Comparison of ENCODE assay signal across 8 mouse cellular contexts in the genomic region with DNA sequence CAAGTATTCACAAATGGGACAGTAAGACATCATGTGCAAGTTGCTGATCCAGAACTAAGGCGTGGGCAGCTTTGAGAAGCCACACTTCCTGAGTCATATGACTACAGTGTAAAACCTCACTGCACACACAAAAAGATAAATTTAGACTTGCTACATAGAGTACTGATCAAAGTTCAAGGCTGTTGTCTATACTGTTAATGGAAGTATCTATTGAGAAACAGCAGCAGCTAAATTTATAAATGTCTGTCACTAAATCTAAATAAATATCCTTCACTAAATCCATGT. TPM values are rescaled to one million over a fixed set of nuclear protein-coding genes. Genes with fewer than 3 reads are reported as not detected.
A peak's percentile ranks its signal among the peaks of the same experiment; 100 is the strongest.
DNase-seq lines count a peak whose midpoint lies in the region; ATAC-seq and TF ChIP-seq lines count a peak whose summit lies in the region.

No protein-coding gene starts in this region.

- peaks cover 90% of the 10 kb centered on the region for H3K79me2 ChIP-seq in CH12.LX (replicated peaks; ENCODE audit: control insufficient read depth, extremely low read depth, insufficient read depth, poor library complexity, severe bottlenecking)

- in situ Hi-C loops in CH12.LX (cut with MboI; ENCODE audit: low pct_ligation_motif_present, low pct_unique_long_range_greater_than_20kb, low sequenced_read_pairs), result no loop called here

- no peaks in the 10 kb centered on the region for H3K9me3 ChIP-seq in hindbrain, embryonic 12.5 days (replicated peaks)
- H3K9me3 ChIP-seq in hindbrain, embryonic 11.5 days (ENCODE audit: control insufficient read depth, low read length), result no peaks in the 10 kb centered on the region
- no peaks in the 10 kb centered on the region for H3K9me3 ChIP-seq in CH12.LX (replicated peaks; ENCODE audit: low read length)
- no peaks in the 10 kb centered on the region for H3K9me3 ChIP-seq in heart, embryonic 12.5 days (replicated peaks)
- H3K9me3 ChIP-seq in liver, embryonic 13.5 days (replicated peaks), result no peaks in the 10 kb centered on the region

- WGBS in hindbrain, embryonic 12.5 days, result 44% methylated on average over 1 of the region's 1 CpGs
- WGBS in hindbrain, embryonic 11.5 days, result 55% methylated on average over 1 of the region's 1 CpGs
- WGBS in heart, embryonic 12.5 days, result 28% methylated on average over 1 of the region's 1 CpGs
- WGBS in liver, embryonic 13.5 days (ENCODE audit: insufficient replicate concordance), result 5% methylated on average over 1 of the region's 1 CpGs

- H3K27ac ChIP-seq in hindbrain, embryonic 12.5 days, result no peak overlapping the region
- H3K27ac ChIP-seq in hindbrain, embryonic 11.5 days (ENCODE audit: low read depth, low read length), result no peak overlapping the region
- 0 out of 2 replicates have a peak overlapping the region, but pooled peaks have one; percentile 23 for H3K27ac ChIP-seq in CH12.LX (ENCODE audit: insufficient read depth, low read depth)
- H3K27ac ChIP-seq in heart, embryonic 12.5 days (ENCODE audit: poor library complexity, severe bottlenecking), result no peak overlapping the region
- peak overlapping the region; percentile 50; the same call in 1 of the 2 replicates for H3K27ac ChIP-seq in liver, embryonic 13.5 days

- H3K4me3 ChIP-seq in hindbrain, embryonic 12.5 days, result no peak overlapping the region
- no peak overlapping the region for H3K4me3 ChIP-seq in hindbrain, embryonic 11.5 days (ENCODE audit: low read depth, low read length)
- H3K4me3 ChIP-seq in CH12.LX (replicated peaks in 1 of 3; ENCODE audit: low read depth in 2 of 3, low read length in 2 of 3, poor library complexity in 1 of 3), result peak overlapping the region; percentile 38 to 83 (median 78)
- H3K4me3 ChIP-seq in heart, embryonic 12.5 days, result peak overlapping the region; percentile 78; the same call in 1 of the 2 replicates
- peak overlapping the region; percentile 94 for H3K4me3 ChIP-seq in liver, embryonic 13.5 days (replicated peaks)

- ATAC-seq in hindbrain, embryonic 12.5 days (ENCODE audit: low FRiP score), result no peak
- ATAC-seq in hindbrain, embryonic 11.5 days (ENCODE audit: low FRiP score), result no peak
- ATAC-seq in heart, embryonic 12.5 days (ENCODE audit: insufficient number of reproducible peaks, low FRiP score), result no peak
- ATAC-seq in liver, embryonic 13.5 days (ENCODE audit: low read depth), result no peak

- no peak for TF ChIP-seq POLR2A in CH12.LX (IDR thresholded peaks at IDR 0.05; ENCODE audit: low read depth, low read length)

- peak overlapping the region; percentile 69; the same call in 1 of the 2 replicates for H3K4me2 ChIP-seq in hindbrain, embryonic 12.5 days (replicated peaks)
- H3K4me2 ChIP-seq in hindbrain, embryonic 11.5 days (replicated peaks; ENCODE audit: low read depth, low read length), result no peak overlapping the region
- H3K4me2 ChIP-seq in CH12.LX (ENCODE audit: insufficient read depth, low read depth, poor library complexity, severe bottlenecking), result peak overlapping the region; percentile 95
- peak overlapping the region; percentile 42 for H3K4me2 ChIP-seq in heart, embryonic 12.5 days
- peak overlapping the region; percentile 85 for H3K4me2 ChIP-seq in liver, embryonic 13.5 days

- TF ChIP-seq EP300 in CH12.LX (IDR thresholded peaks at IDR 0.05; ENCODE audit: low read length), result no peak

- DNase-seq in hindbrain, embryonic 11.5 days (ENCODE audit: low spot score), result no peak
- no peak for DNase-seq in CH12.LX (ENCODE audit: extremely low read depth)
- DNase-seq in liver, embryonic 13.5 days, result no peak
- no peak for DNase-seq in testis, postnatal 14 days (ENCODE audit: low spot score)
- DNase-seq in cerebellum, adult 11-12 months, result no peak
- DNase-seq in ovary, adult 18-20 months (ENCODE audit: low spot score), result no peak

- TF ChIP-seq CTCF in CH12.LX (conservative IDR thresholded peaks at IDR 0.05 in 1 of 2, IDR thresholded peaks at IDR 0.05 in 1 of 2; ENCODE audit: low read depth in 2 of 2, low read length in 2 of 2), result no peak

- dilution Hi-C loops in CH12.LX (cut with MboI; ENCODE audit: extremely low pct_ligation_motif_present, extremely low pct_unique_long_range_greater_than_20kb, low sequenced_read_pairs), result no loop called here

- H3K27me3 ChIP-seq in hindbrain, embryonic 12.5 days, result no peaks in the 10 kb centered on the region
- H3K27me3 ChIP-seq in hindbrain, embryonic 11.5 days (ENCODE audit: control insufficient read depth, insufficient read depth, low read length), result no peaks in the 10 kb centered on the region
- H3K27me3 ChIP-seq in CH12.LX (replicated peaks), result no peaks in the 10 kb centered on the region
- no peaks in the 10 kb centered on the region for H3K27me3 ChIP-seq in heart, embryonic 12.5 days (replicated peaks)
- H3K27me3 ChIP-seq in liver, embryonic 13.5 days, result no peaks in the 10 kb centered on the region

- H3K9ac ChIP-seq in hindbrain, embryonic 12.5 days, result no peak overlapping the region
- no peak overlapping the region for H3K9ac ChIP-seq in hindbrain, embryonic 11.5 days (ENCODE audit: low read depth, low read length)
- H3K9ac ChIP-seq in CH12.LX (ENCODE audit: insufficient read depth, low read depth), result peak overlapping the region; percentile 97; the same call in 1 of the 2 replicates
- no peak overlapping the region for H3K9ac ChIP-seq in heart, embryonic 12.5 days
- peak overlapping the region; percentile 98 for H3K9ac ChIP-seq in liver, embryonic 13.5 days

- TF ChIP-seq RAD21 in CH12.LX (IDR thresholded peaks at IDR 0.05; ENCODE audit: low read depth, low read length), result no peak

- H3K36me3 ChIP-seq in hindbrain, embryonic 12.5 days, result no peaks in the 10 kb centered on the region
- no peaks in the 10 kb centered on the region for H3K36me3 ChIP-seq in hindbrain, embryonic 11.5 days (ENCODE audit: control insufficient read depth, insufficient read depth, low read length)
- H3K36me3 ChIP-seq in CH12.LX (replicated peaks in 1 of 2; ENCODE audit: control insufficient read depth in 1 of 2, insufficient read depth in 1 of 2, low read length in 1 of 2), result peaks cover 16 to 56% of the 10 kb centered on the region in 2 experiments
- peaks cover 17% of the 10 kb centered on the region for H3K36me3 ChIP-seq in heart, embryonic 12.5 days
- peaks cover 48% of the 10 kb centered on the region for H3K36me3 ChIP-seq in liver, embryonic 13.5 days

- peaks cover 19% of the 10 kb centered on the region for H3K4me1 ChIP-seq in hindbrain, embryonic 12.5 days
- H3K4me1 ChIP-seq in hindbrain, embryonic 11.5 days (replicated peaks; ENCODE audit: control insufficient read depth, insufficient read depth, low read length), result no peaks in the 10 kb centered on the region
- peaks cover 3 to 28% of the 10 kb centered on the region in 2 experiments; a peak in 3 of 4 replicates for H3K4me1 ChIP-seq in CH12.LX (ENCODE audit: control insufficient read depth in 1 of 2, insufficient read depth in 2 of 2)
- H3K4me1 ChIP-seq in heart, embryonic 12.5 days (replicated peaks), result peaks cover 38% of the 10 kb centered on the region
- peaks cover 71% of the 10 kb centered on the region for H3K4me1 ChIP-seq in liver, embryonic 13.5 days (replicated peaks)

TF ChIP-seq in CH12.LX, 34 proteins besides CTCF, POLR2A, EP300 and RAD21:
- TF ChIP-seq NELFE (IDR thresholded peaks at IDR 0.05; ENCODE audit: low read depth, low read length) (no peak), HCFC1 (IDR thresholded peaks at IDR 0.05; ENCODE audit: low read depth, low read length) (no peak), TBP (conservative IDR thresholded peaks at IDR 0.05; ENCODE audit: low read depth, low read length) (no peak), KAT2A (IDR thresholded peaks at IDR 0.05; ENCODE audit: insufficient replicate concordance, low read length) (no peak), ZMIZ1 (IDR thresholded peaks at IDR 0.05; ENCODE audit: low read depth, low read length) (no peak), MAX (IDR thresholded peaks at IDR 0.05; ENCODE audit: low read length) (0 out of 2 replicates have a peak, but pooled peaks have one; percentile 46), ETS1 (conservative IDR thresholded peaks at IDR 0.05; ENCODE audit: low read depth, low read length) (peak; percentile 55), MEF2A (IDR thresholded peaks at IDR 0.05; ENCODE audit: borderline replicate concordance, low read depth, low read length) (peak; percentile 54; the same call in 1 of the 2 replicates), BHLHE40 (IDR thresholded peaks at IDR 0.05; ENCODE audit: low read depth, low read length) (peak; percentile 78), ELF1 (IDR thresholded peaks at IDR 0.05; ENCODE audit: low read depth, low read length) (no peak), ZKSCAN1 (IDR thresholded peaks at IDR 0.05; ENCODE audit: borderline replicate concordance, low read depth, low read length) (no peak)
TF ChIP-seq in CH12.LX: peak in this region for 4.

RNA-seq across cellular contexts. Expression of a gene that starts 2.8 kb away (rescaled TPM):
- polyA plus RNA-seq in hindbrain, embryonic 12.5 days (2016; fragmentation: Nextera tagmentation; extraction: Ambion mirVana), result 15.4 and 16.2 TPM in 2 replicates
- polyA plus RNA-seq in hindbrain, embryonic 11.5 days (2014; fragmentation: Nextera tagmentation; extraction: Ambion mirVana), result 15.8 and 17.2 TPM in 2 replicates
- total RNA-seq in CH12.LX (2012; rRNA removed) (10.6 and 13.0 TPM in 2 replicates), CH12.LX (2014; rRNA removed) (20.7 and 21.9 TPM in 2 replicates)
- polyA plus RNA-seq in CH12.LX (2012; ENCODE audit: insufficient read length, low read depth), result 19.7 and 20.2 TPM in 2 replicates
- polyA plus RNA-seq in heart, embryonic 12.5 days (2016; fragmentation: Nextera tagmentation; extraction: Ambion mirVana), result 21.7 and 22.4 TPM in 2 replicates
- 14.0 and 14.3 TPM in 2 replicates for polyA plus RNA-seq in liver, embryonic 13.5 days (2015; fragmentation: Nextera tagmentation; extraction: Ambion mirVana)

RNA-seq across cellular contexts. Expression of a gene that starts 3.0 kb away (rescaled TPM):
- polyA plus RNA-seq in hindbrain, embryonic 12.5 days (2016; fragmentation: Nextera tagmentation; extraction: Ambion mirVana), result 93.0 and 97.0 TPM in 2 replicates
- 104 and 108 TPM in 2 replicates for polyA plus RNA-seq in hindbrain, embryonic 11.5 days (2014; fragmentation: Nextera tagmentation; extraction: Ambion mirVana)
- total RNA-seq in CH12.LX (2012; rRNA removed), result 380 and 456 TPM in 2 replicates
- total RNA-seq in CH12.LX (2014; rRNA removed), result 1,220 and 1,259 TPM in 2 replicates
- 652 and 666 TPM in 2 replicates for polyA plus RNA-seq in CH12.LX (2012; ENCODE audit: insufficient read length, low read depth)
- polyA plus RNA-seq in heart, embryonic 12.5 days (2016; fragmentation: Nextera tagmentation; extraction: Ambion mirVana), result 110 TPM in 2 replicates
- polyA plus RNA-seq in liver, embryonic 13.5 days (2015; fragmentation: Nextera tagmentation; extraction: Ambion mirVana), result 83.9 and 94.8 TPM in 2 replicates

Comparison
In these comparisons a context has a peak if more than half of its experiments do, and no peak if none do; other contexts are left out.
1. H3K27ac ChIP-seq: peak in CH12.LX (single experiment) and liver, embryonic 13.5 days (single experiment); none in hindbrain, embryonic 12.5 days (single experiment), hindbrain, embryonic 11.5 days (single experiment) and heart, embryonic 12.5 days (single experiment).
2. H3K4me3 ChIP-seq: peak in CH12.LX (3 of 3), heart, embryonic 12.5 days (single experiment) and liver, embryonic 13.5 days (single experiment); none in hindbrain, embryonic 12.5 days (single experiment) and hindbrain, embryonic 11.5 days (single experiment).
3. H3K9ac ChIP-seq: peak in CH12.LX (single experiment) and liver, embryonic 13.5 days (single experiment); none in hindbrain, embryonic 12.5 days (single experiment), hindbrain, embryonic 11.5 days (single experiment) and heart, embryonic 12.5 days (single experiment).